Mouse (Mus musculus) liver, embryonic 15.5 days (tissue): Measurements from ENCODE around the gene Rims3. TPM values are rescaled to one million over a fixed set of nuclear protein-coding genes. Genes with fewer than 3 reads are reported as not detected.

Experiments
- ATAC-seq: fragments of 200-750 bp; cut with Nextera tagmentation; 2 replicates; pipeline ENCODE4 v1.8.0; 2017; ENCODE audit warnings: moderate number of reproducible peaks, mild to moderate bottlenecking, moderate library complexity; ENCODE audit not compliant: insufficient read depth
- H3K27ac ChIP-seq: fragments of 300-500 bp; sonication (generic); replicated peaks from 2 replicates; pipeline ENCODE4 v1.5.1; 2015; ENCODE audit warnings: mild to moderate bottlenecking, inconsistent platforms
- H3K27me3 ChIP-seq: fragments of 300-500 bp; sonication (generic); 2 replicates; pipeline ENCODE4 v1.6.1; 2015; ENCODE audit warnings: mild to moderate bottlenecking, inconsistent platforms
- H3K36me3 ChIP-seq: fragments of 300-500 bp; sonication (generic); replicated peaks from 2 replicates; pipeline ENCODE4 v1.6.1; 2015; ENCODE audit warnings: moderate library complexity, mild to moderate bottlenecking, inconsistent platforms
- H3K4me1 ChIP-seq: fragments of 300-500 bp; sonication (generic); replicated peaks from 2 replicates; pipeline ENCODE4 v1.6.1; 2015; ENCODE audit warnings: inconsistent platforms
- H3K4me2 ChIP-seq: fragments of 300-500 bp; sonication (generic); 2 replicates; pipeline ENCODE4 v1.6.1; 2015; ENCODE audit warnings: moderate library complexity, mild to moderate bottlenecking, inconsistent platforms
- H3K4me3 ChIP-seq: fragments of 300-500 bp; sonication (generic); replicated peaks from 2 replicates; pipeline ENCODE4 v1.5.1; 2015; ENCODE audit warnings: mild to moderate bottlenecking, inconsistent platforms
- H3K9ac ChIP-seq: fragments of 300-500 bp; sonication (generic); 2 replicates; pipeline ENCODE4 v1.6.1; 2015; ENCODE audit warnings: moderate library complexity, mild to moderate bottlenecking, inconsistent platforms
- H3K9me3 ChIP-seq: fragments of 300-500 bp; sonication (generic); replicated peaks from 2 replicates; pipeline ENCODE4 v1.6.1; 2016; ENCODE audit warnings: inconsistent platforms
- WGBS: fragments of 180-500 bp; shearing (Covaris S2); methylation state at CpG from one replicate; pipeline ENCODE4 v1.1.7; 2015; ENCODE audit warnings: mixed read lengths; ENCODE audit not compliant: insufficient replicate concordance; 5-methylcytosine and 5-hydroxymethylcytosine counted together
- polyA plus RNA-seq: library from polyadenylated mRNA; unstranded; fragments of >200 nt; fragmentation: Nextera tagmentation; extraction: Ambion mirVana; gene quantifications from 2 replicates; pipeline ENCODE4 v1.2.1, GENCODE M21; 2015

Rims3 gene
- polyA plus RNA-seq, 1 experiment from 2014 or later = 0.20 TPM

DNA sequence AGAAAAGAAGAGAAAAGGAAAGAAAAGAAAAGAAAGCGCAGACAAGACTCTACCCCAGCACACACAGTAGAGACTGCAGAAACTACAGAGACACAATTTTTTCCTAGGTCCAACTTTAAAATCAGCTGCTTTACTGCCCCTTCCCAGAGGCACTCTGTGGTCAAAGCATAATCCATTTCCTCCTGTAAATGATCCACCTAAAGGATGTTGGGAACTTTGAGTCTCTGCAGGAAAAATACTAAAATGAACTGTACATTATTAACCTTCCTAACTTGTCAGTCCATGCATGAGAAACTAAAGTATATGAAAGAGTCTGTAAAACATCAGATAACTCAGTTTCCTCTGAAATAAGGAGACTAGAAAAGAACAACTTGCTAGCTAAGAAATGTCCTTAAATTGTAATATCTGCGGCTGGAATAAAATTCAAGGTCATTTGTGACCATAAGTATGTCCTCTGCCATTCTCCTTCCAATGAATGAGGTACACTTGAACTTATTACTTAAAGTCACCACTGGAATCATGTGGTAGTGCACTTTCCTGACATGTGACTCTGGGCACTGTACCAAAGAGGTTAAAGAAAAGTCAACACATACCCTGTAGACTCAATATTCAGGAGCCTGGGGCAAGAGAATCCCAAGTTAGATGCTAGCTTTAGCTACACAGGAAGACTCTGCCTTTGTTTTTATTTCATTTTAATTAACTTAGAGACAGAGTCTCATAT lies 32.3 kb upstream of the Rims3 start:
- Histone ChIP-seq H3K36me3 (no peaks in the 10 kb centered on the region; the same call in 1 of the 2 replicates), H3K4me2 (peak overlapping the region; percentile 83; the same call in 1 of the 2 replicates), H3K9me3 (no peaks in the 10 kb centered on the region), H3K9ac (no peak overlapping the region), H3K4me3 (no peak overlapping the region), H3K4me1 (peaks cover 70% of the 10 kb centered on the region), H3K27ac (no peak overlapping the region), H3K27me3 (no peaks in the 10 kb centered on the region)
- WGBS = 86% methylated on average over 2 of the region's 2 CpGs
- ATAC-seq = no peak

DNA sequence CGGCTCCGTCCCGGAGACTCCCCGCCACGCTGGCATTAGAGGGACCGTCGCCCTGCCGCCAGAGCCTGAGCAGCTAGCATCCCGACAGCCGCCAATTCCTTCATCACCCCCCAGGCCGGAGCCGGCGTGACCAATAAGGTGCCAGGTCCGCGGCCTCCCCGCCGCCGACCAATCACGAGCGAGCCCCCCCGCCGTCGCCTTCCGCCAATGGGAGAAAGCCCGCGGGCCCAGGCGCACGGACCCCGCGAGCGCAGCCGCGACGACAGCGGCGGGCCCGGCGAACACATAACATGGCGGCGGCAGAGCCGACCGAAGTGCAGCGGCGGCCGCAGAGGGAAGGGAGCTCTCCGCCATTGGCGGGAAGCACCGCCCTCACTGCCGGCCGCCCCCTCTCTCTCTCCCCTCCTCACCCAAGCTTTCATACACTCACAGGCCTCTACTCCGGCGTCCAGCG lies 29.5 kb upstream of the Rims3 start:
- Histone ChIP-seq H3K9me3 (no peaks in the 10 kb centered on the region), H3K9ac (peak overlapping the region; percentile 99), H3K36me3 (no peaks in the 10 kb centered on the region; the same call in 1 of the 2 replicates), H3K4me3 (peak overlapping the region; percentile 88), H3K4me2 (peak overlapping the region; percentile 83), H3K27ac (peak overlapping the region; percentile 99), H3K27me3 (no peaks in the 10 kb centered on the region), H3K4me1 (peaks cover 47% of the 10 kb centered on the region)
- peak; percentile 94 for ATAC-seq
- WGBS = under 1% methylated on average over 53 of the region's 53 CpGs

DNA sequence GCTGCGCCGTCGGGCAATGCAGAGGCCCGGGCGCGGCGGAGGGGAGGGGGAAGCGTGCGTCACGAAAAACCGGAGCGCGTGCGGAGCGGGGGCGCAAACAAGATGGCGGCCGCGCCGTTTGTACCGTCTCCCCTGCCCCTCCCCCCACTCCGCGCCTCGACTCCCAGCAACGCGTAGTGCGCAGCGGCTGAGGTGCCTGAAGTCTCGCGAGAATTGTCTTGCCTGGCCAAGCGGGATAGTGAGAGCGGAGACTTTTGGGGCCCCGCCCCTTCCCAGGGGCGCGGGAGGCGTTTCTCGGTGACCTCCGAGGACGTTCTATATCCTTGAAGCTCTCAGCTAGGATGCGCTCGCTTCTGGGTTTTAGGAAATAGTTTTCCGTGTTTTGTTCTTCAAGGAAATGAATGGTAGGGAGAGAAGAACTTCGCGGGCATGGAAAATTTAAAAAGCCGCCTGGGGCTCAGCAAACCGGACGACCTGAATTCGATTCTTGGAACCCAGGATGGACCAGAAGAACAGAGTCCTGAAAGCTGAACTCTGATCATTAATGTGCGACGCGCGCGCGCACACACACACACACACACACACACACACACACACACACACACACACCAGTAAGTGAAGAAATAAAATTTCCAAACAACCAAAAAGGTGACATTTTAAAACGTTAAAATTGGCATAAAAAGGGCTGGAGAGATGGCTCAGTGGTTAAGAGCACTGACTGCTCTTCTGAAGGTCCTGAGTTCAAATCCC lies 28.9 kb upstream of the Rims3 start:
- Histone ChIP-seq H3K27me3 (no peaks in the 10 kb centered on the region), H3K9me3 (no peaks in the 10 kb centered on the region), H3K4me2 (peak overlapping the region; percentile 83), H3K36me3 (no peaks in the 10 kb centered on the region), H3K4me3 (peak overlapping the region; percentile 88), H3K27ac (peak overlapping the region; percentile 99), H3K4me1 (peaks cover 44% of the 10 kb centered on the region), H3K9ac (peak overlapping the region; percentile 99)
- ATAC-seq = peak; percentile 95
- WGBS = under 1% methylated on average over 53 of the region's 55 CpGs

DNA sequence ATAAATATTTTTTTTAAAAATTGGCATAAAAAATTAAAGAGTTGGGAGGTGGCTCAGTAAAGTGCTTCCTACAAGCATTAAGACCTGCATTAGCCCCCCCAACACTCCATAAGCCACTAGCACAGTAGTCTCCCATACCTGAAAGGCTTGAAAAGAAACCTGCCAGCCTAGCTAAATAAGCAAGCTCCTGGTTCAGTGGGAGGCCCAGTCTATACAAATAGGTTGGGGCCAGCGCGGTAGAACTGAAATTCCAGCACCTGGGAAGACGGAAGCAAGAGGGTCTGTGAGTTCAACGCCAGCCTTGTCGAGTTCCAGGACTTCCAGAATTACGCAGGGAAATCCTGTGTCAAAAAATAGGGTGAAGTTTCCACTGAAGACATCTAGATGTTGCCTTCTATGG lies 28.2 kb upstream of the Rims3 start:
- no peak overlapping the region for H3K9ac ChIP-seq
- ATAC-seq = no peak
- H3K27me3 ChIP-seq = no peaks in the 10 kb centered on the region
- no peaks in the 10 kb centered on the region for H3K36me3 ChIP-seq
- 88% methylated on average over 6 of the region's 6 CpGs for WGBS
- peak overlapping the region; percentile 99 for H3K27ac ChIP-seq
- H3K4me2 ChIP-seq = peak overlapping the region; percentile 83
- H3K4me3 ChIP-seq = peak overlapping the region; percentile 88
- H3K9me3 ChIP-seq = no peaks in the 10 kb centered on the region
- peaks cover 40% of the 10 kb centered on the region for H3K4me1 ChIP-seq

- Histone ChIP-seq H3K4me3 (no peak overlapping the region), H3K27ac (no peak overlapping the region), H3K9me3 (no peaks in the 10 kb centered on the region), H3K27me3 (0 out of 2 replicates have a peak, but pooled peaks cover 10% of the 10 kb centered on the region), H3K4me2 (no peak overlapping the region), H3K9ac (no peak overlapping the region), H3K36me3 (no peaks in the 10 kb centered on the region), H3K4me1 (peaks cover 12% of the 10 kb centered on the region)
- no peak for ATAC-seq
- WGBS = 52% methylated on average over 5 of the region's 5 CpGs
These were observed 23.8 kb upstream of the Rims3 start for GRCm38 (mm10) chr4:120830767-120831166.

GRCm38 (mm10) chr4:120831472-120831871 lies 23.1 kb upstream of the Rims3 start, which contains the start of gene Nfyc:
Gene Nfyc, minus strand, starts transcription at chr4:120831572.
- Histone ChIP-seq H3K4me1 (peaks cover 6% of the 10 kb centered on the region), H3K9ac (no peak within 1 kb of the TSS), H3K27me3 (0 out of 2 replicates have a peak, but pooled peaks cover 10% of the 10 kb centered on the region), H3K27ac (no peak within 1 kb of the TSS), H3K4me3 (no peak within 1 kb of the TSS), H3K4me2 (no peak within 1 kb of the TSS), H3K36me3 (no peaks in the 10 kb centered on the region), H3K9me3 (no peaks in the 10 kb centered on the region)
- WGBS = 68% methylated on average over 4 of the region's 4 CpGs
- no peak for ATAC-seq

DNA sequence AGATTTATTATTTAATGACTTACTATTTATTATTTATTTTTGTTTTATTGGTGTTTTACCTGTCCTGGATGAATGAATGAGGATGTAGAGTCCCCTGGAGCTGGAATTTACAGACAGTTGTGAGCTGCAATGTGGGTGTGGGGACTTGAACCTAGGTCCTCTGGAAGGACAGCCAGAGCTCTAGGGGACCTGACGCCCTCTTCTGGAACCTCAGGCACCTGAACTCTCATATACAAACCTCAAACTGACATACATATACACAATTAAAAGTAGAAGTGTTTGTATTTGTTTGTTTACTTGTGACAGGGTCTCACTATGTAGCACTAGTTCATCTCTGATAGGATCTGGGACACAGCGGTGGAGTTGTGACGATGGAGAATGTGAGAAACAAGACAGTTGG lies 13.3 kb upstream of the Rims3 start:
- Histone ChIP-seq H3K9ac (no peak overlapping the region), H3K9me3 (no peaks in the 10 kb centered on the region), H3K4me1 (peaks cover 37% of the 10 kb centered on the region), H3K36me3 (no peaks in the 10 kb centered on the region), H3K4me2 (no peak overlapping the region), H3K27ac (no peak overlapping the region), H3K27me3 (no peaks in the 10 kb centered on the region), H3K4me3 (no peak overlapping the region)
- WGBS = 73% methylated on average over 3 of the region's 3 CpGs
- no peak for ATAC-seq

GRCm38 (mm10) chr4:120844423-120845082 lies 10.1 kb upstream of the Rims3 start:
- Histone ChIP-seq H3K9me3 (no peaks in the 10 kb centered on the region), H3K9ac (peak overlapping the region; percentile 13; the same call in 1 of the 2 replicates), H3K27me3 (peaks cover 5% of the 10 kb centered on the region; the same call in 1 of the 2 replicates), H3K36me3 (no peaks in the 10 kb centered on the region), H3K4me3 (peak overlapping the region; percentile 20; the same call in 1 of the 2 replicates), H3K4me1 (peaks cover 46% of the 10 kb centered on the region), H3K4me2 (peak overlapping the region; percentile 64), H3K27ac (peak overlapping the region; percentile 61)
- peak; percentile 95 for ATAC-seq
- whole genome bisulfite sequencing = 10% methylated on average over 7 of the region's 7 CpGs

DNA sequence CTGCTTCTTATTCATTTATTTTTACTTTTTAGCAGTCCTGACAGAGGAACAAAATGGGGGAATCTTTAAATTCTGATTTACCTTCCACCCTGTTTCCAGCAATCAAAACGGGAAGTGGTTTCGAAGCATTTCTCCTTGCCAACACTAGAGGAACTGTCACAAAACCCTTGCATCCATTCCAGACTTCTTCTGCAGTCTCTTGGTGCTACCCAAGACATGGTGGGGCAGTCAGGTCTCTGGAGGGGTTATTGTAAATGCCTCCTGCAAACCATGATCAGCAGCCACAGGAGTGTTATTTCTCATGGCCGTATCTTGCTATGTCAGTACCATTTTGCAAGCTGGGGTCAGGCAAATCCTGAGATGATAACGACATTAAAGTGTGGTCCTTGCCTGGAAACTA lies 9.5 kb upstream of the Rims3 start:
- Histone ChIP-seq H3K4me3 (no peak overlapping the region), H3K4me1 (peaks cover 46% of the 10 kb centered on the region), H3K9ac (no peak overlapping the region), H3K9me3 (no peaks in the 10 kb centered on the region), H3K36me3 (no peaks in the 10 kb centered on the region), H3K27me3 (peaks cover 11% of the 10 kb centered on the region; the same call in 1 of the 2 replicates), H3K4me2 (peak overlapping the region; percentile 64), H3K27ac (peak overlapping the region; percentile 61)
- WGBS = 14% methylated on average over 4 of the region's 4 CpGs
- peak; percentile 57 for ATAC-seq

- ATAC-seq = no peak
- 71% methylated on average over 6 of the region's 6 CpGs for WGBS
These were observed 5.7 kb upstream of the Rims3 start for GRCm38 (mm10) chr4:120848909-120849308.

GRCm38 (mm10) chr4:120849451-120849850 lies 5.2 kb upstream of the Rims3 start:
- peaks cover 2% of the 10 kb centered on the region; the same call in 1 of the 2 replicates for H3K9me3 ChIP-seq
- WGBS = 66% methylated on average over 11 of the region's 11 CpGs

More at GRCm38 (mm10) chr4:120848909-120849308, 5.7 kb upstream of the Rims3 start:
- no peak overlapping the region for H3K4me3 ChIP-seq
- no peak overlapping the region for H3K27ac ChIP-seq
- H3K9me3 ChIP-seq = no peaks in the 10 kb centered on the region
- H3K4me1 ChIP-seq = peaks cover 33% of the 10 kb centered on the region
- no peak overlapping the region for H3K4me2 ChIP-seq
- no peak overlapping the region for H3K9ac ChIP-seq
- peaks cover 34% of the 10 kb centered on the region for H3K27me3 ChIP-seq
- H3K36me3 ChIP-seq = no peaks in the 10 kb centered on the region

More at GRCm38 (mm10) chr4:120849451-120849850, 5.2 kb upstream of the Rims3 start:
- no peaks in the 10 kb centered on the region for H3K36me3 ChIP-seq
- no peak overlapping the region for H3K9ac ChIP-seq
- ATAC-seq = no peak
- H3K27me3 ChIP-seq = peaks cover 39% of the 10 kb centered on the region
- H3K4me2 ChIP-seq = no peak overlapping the region
- H3K27ac ChIP-seq = no peak overlapping the region
- no peak overlapping the region for H3K4me3 ChIP-seq
- H3K4me1 ChIP-seq = peaks cover 28% of the 10 kb centered on the region
